Mouse (Mus musculus): Measurements from ENCODE around the gene Mrtfb. TPM values are rescaled to one million over a fixed set of nuclear protein-coding genes. Genes with fewer than 3 reads are reported as not detected.

Gene Mrtfb
- polyA plus RNA-seq (2015; fragmentation: Nextera tagmentation; extraction: Ambion mirVana), result 23.0 and 26.2 TPM in 2 replicates

DNA sequence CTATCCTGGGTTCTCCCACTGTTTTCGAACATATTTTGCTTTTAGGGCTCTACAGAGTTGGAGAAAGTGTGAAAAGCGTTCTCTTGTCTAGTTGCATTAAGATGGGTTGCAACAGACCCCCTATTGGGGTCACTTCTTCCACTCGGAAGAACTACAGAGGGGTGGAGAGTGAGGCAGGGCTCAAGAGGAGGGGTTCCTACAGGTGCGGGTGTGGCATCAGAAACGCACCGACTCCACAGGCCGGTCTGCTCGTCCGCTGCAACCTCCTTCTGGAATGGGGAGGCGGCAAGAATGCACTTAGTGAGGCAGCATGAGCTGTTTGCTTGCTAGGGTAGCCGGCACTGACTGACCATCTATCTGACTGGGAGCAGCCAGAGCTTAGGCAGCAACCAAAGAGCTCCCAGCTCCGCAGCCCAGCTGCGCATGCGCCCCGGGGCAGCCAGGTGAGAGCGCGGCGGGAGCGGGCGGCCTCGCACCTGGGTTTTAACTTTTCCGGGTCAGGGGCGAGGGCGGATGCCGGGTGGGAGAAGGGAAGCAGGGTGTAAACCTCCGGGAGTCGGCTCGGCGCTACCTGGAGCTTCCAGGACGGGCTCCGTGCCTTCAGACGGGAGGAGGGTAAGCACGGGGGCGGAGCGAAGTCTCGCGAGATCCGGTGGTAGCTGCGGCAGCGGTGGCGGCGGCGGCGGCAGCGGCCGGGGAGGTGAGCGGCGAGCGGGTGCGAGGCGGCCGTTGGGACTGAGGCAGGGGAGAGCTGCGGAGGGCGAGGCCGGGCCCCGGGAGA, at the start of gene Mrtfb:
TSS of gene Mrtfb (plus strand) at position 627 of the 781 bp plus-strand sequence.
- 1% methylated on average over 52 of the region's 56 CpGs for WGBS
- peak; percentile 89 for ATAC-seq (ENCODE audit: insufficient number of reproducible peaks, low FRiP score, low TSS enrichment, low read depth)

DNA sequence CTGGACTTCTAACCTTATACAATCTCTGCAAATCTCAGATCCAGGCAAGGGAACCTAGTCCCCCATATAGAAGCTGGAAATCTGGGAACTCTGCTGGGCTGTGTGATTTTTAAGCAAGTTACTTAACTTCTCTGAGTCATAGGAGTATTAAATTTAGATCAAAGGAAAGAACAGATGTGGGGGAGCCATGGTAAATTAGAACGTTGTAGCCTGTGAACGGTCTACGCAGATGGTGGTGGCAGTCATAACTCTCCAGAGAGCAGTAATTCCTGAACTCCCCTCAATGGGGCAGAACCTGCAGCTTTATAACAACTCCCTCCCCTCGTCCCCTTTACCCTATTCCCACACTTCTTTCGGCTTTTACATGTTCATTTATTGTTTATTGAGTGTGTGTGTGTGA, 48.6 kb upstream of the Mrtfb start:
- Histone ChIP-seq H3K9me3 (replicated peaks) (no peaks in the 10 kb centered on the region), H3K36me3 (no peaks in the 10 kb centered on the region), H3K9ac (no peak overlapping the region), H3K4me1 (no peaks in the 10 kb centered on the region), H3K27ac (replicated peaks) (no peak overlapping the region), H3K4me2 (replicated peaks) (no peak overlapping the region), H3K4me3 (replicated peaks) (no peak overlapping the region), H3K27me3 (no peaks in the 10 kb centered on the region)
- 36% methylated on average over 5 of the region's 5 CpGs for WGBS
- ATAC-seq (ENCODE audit: insufficient number of reproducible peaks, low FRiP score, low TSS enrichment, low read depth), result no peak

More for the DNA sequence above, at the start of gene Mrtfb:
- Histone ChIP-seq H3K27ac (replicated peaks) (peak within 1 kb of the TSS; percentile 94), H3K4me3 (replicated peaks) (peak within 1 kb of the TSS; percentile 86), H3K4me1 (peaks cover 31% of the 10 kb centered on the region), H3K27me3 (no peaks in the 10 kb centered on the region), H3K4me2 (replicated peaks) (peak within 1 kb of the TSS; percentile 75), H3K9ac (peak within 1 kb of the TSS; percentile 91), H3K9me3 (replicated peaks) (no peaks in the 10 kb centered on the region), H3K36me3 (no peaks in the 10 kb centered on the region)

DNA sequence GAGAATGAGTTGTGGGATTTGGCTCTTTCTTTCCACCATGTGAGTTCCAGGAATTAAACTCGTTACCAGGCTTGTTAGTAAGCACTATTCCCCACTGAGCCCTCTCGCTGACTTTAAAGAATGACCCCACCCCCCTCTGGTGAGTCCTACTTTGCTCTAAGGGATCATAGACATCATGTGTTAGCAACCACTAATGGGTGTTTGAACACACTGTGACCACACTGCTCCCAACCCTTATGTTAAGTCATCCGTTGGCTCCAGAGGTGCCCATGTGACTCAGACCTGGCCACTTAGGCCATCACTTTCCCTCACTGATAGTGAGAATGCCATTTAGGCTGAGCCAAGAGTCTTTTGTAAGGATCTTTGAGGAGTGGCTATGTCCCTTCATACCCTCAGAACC, 48.2 kb upstream of the Mrtfb start:
- WGBS, result 27% methylated on average over 3 of the region's 3 CpGs

DNA sequence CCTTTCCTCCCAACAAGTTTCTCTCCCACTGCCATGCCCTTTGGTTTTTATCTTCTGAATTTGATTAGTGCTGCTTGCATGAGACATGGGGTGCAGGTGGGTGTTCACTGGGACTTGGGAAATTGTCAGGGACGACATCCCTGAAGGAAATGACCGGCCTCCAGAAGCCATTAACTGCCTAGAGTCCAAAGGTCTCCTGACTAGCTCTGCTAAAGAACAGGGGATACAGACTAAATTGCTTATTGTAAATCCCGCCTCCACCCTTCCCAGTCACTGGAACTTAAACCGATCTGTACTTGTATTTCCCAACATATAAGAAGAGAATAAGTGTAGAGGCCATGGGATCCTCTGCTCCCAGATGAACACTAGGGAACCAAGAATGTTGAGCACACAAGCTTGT, 43.5 kb upstream of the Mrtfb start:
- H3K9ac ChIP-seq, result no peak overlapping the region

More for the DNA sequence above, 48.2 kb upstream of the Mrtfb start:
- Histone ChIP-seq H3K4me1 (no peaks in the 10 kb centered on the region), H3K9me3 (replicated peaks) (no peaks in the 10 kb centered on the region), H3K4me2 (replicated peaks) (no peak overlapping the region), H3K9ac (no peak overlapping the region), H3K4me3 (replicated peaks) (no peak overlapping the region), H3K27ac (replicated peaks) (no peak overlapping the region), H3K36me3 (no peaks in the 10 kb centered on the region), H3K27me3 (no peaks in the 10 kb centered on the region)
- no peak for ATAC-seq (ENCODE audit: insufficient number of reproducible peaks, low FRiP score, low TSS enrichment, low read depth)

DNA sequence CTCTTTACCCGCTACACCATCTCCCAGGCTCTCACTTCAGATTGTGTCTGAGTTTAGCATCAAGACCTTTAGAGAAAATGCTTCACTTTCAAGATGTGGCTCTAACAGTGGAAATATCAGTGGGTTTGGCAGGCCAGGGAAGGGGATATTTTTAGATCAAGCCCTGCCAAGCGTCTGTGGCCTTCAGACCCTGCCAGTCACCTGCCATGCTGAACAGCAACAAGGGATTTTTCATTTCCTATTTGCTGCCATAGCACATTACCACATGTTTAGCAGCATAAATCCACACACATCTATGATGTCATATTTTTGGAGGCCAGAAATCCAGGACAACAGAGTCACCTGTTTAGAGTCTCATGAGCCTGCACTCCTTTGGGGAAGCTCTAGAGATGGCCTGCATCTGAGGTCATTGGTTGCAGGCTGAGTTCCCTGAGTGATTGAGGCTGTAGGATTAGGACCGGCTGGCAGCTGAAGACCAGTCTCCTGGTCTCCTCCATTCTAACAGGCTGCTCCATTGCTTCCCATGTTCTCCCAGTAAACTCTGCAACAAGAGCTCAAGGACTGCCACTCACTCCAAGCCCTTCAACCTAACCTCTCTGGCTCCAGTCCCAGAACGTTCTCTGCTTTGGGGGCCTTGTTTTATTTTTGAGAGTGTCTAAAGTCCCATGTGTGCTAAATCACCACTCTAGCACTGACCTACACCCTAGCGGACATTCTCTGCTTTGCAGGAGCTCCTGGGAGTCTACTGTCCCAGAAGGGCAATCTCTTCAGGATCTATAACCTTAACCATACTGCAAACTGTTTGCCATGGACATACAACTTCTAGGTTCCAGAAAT, 39.9 kb upstream of the Mrtfb start:
- Histone ChIP-seq H3K4me3 (replicated peaks) (no peak overlapping the region), H3K27me3 (no peaks in the 10 kb centered on the region), H3K36me3 (no peaks in the 10 kb centered on the region), H3K9me3 (replicated peaks) (no peaks in the 10 kb centered on the region), H3K4me2 (replicated peaks) (no peak overlapping the region), H3K9ac (no peak overlapping the region), H3K27ac (replicated peaks) (no peak overlapping the region), H3K4me1 (no peaks in the 10 kb centered on the region)
- ATAC-seq (ENCODE audit: insufficient number of reproducible peaks, low FRiP score, low TSS enrichment, low read depth), result no peak
- 65% methylated on average over 5 of the region's 5 CpGs for WGBS

More for the DNA sequence above, 43.5 kb upstream of the Mrtfb start:
- Histone ChIP-seq H3K4me1 (no peaks in the 10 kb centered on the region), H3K4me3 (replicated peaks) (no peak overlapping the region), H3K36me3 (no peaks in the 10 kb centered on the region), H3K9me3 (replicated peaks) (no peaks in the 10 kb centered on the region), H3K27ac (replicated peaks) (no peak overlapping the region), H3K4me2 (replicated peaks) (no peak overlapping the region), H3K27me3 (no peaks in the 10 kb centered on the region)
- 67% methylated on average over 4 of the region's 4 CpGs for WGBS
- ATAC-seq (ENCODE audit: insufficient number of reproducible peaks, low FRiP score, low TSS enrichment, low read depth), result no peak

DNA sequence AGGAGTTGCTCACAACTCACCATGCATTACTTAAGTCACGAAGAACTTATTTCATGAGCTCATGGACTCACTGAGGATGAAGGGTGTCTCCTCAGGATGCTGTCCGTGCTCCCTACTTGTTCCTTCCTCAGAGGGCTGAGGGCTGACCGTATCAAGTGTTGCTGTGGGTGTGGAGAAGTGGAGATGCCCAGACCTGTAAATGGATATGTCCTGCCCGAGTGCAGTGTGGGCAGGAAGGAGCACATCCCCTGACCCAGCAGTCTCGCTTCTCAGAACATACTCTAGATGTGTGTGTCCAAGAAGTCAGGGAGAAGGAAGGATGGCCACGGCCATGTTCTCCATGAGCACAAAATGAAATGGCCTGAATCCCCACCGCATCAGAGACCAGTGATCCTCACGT, 38.3 kb upstream of the Mrtfb start:
- Histone ChIP-seq H3K9me3 (replicated peaks) (no peaks in the 10 kb centered on the region), H3K36me3 (no peaks in the 10 kb centered on the region), H3K27ac (replicated peaks) (no peak overlapping the region), H3K4me3 (replicated peaks) (no peak overlapping the region), H3K4me2 (replicated peaks) (no peak overlapping the region), H3K4me1 (no peaks in the 10 kb centered on the region), H3K27me3 (no peaks in the 10 kb centered on the region), H3K9ac (no peak overlapping the region)
- 75% methylated on average over 8 of the region's 8 CpGs for WGBS
- no peak for ATAC-seq (ENCODE audit: insufficient number of reproducible peaks, low FRiP score, low TSS enrichment, low read depth)

DNA sequence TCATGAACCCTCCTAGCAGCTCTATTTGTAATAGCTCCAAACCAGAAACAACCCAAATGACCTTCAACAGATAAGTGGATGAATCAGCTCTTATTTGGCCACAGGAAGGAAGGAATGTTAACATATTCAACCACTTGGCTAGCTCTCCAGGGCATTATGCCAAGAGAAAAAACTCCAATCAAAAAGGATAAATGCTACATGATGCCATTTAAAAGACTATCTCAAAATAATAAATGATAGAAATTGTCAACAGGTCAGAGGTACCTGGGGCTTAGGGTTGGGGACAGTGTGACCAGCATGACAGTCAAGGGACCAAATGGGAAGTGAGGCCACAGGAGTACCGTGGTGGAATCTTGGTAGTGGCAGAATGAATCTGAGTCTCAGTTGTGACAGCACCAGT, 34.8 kb upstream of the Mrtfb start:
- Histone ChIP-seq H3K27ac (replicated peaks) (no peak overlapping the region), H3K4me1 (no peaks in the 10 kb centered on the region), H3K36me3 (no peaks in the 10 kb centered on the region), H3K4me2 (replicated peaks) (no peak overlapping the region), H3K9ac (no peak overlapping the region), H3K27me3 (no peaks in the 10 kb centered on the region), H3K9me3 (replicated peaks) (no peaks in the 10 kb centered on the region), H3K4me3 (replicated peaks) (no peak overlapping the region)
- no peak for ATAC-seq (ENCODE audit: insufficient number of reproducible peaks, low FRiP score, low TSS enrichment, low read depth)
- WGBS, result 93% methylated on average over 1 of the region's 1 CpGs

DNA sequence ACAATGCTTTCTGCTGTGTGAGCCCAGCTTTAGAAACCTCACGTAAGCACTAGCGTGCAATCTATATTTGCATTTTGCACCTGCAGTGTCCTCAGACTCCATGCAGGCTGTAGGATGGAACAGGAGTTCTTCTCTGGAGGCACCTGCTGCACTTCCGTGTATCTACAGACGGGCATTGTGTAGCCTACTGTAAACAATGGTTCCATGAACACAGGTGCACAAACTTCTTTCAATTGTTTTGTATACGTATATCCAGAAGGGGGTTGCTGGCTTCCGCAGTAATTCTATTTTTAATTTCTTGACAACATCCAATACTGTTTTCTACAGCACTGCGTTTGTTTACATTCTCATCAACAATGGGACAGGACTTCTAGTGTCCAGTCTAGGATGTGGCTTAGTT, 24.2 kb upstream of the Mrtfb start:
- no peak for ATAC-seq (ENCODE audit: insufficient number of reproducible peaks, low FRiP score, low TSS enrichment, low read depth)
- 79% methylated on average over 7 of the region's 7 CpGs for WGBS
- H3K4me2 ChIP-seq (replicated peaks), result no peak overlapping the region
- H3K27me3 ChIP-seq, result no peaks in the 10 kb centered on the region
- H3K9me3 ChIP-seq (replicated peaks), result no peaks in the 10 kb centered on the region
- no peaks in the 10 kb centered on the region for H3K36me3 ChIP-seq
- H3K4me1 ChIP-seq, result peaks cover 8% of the 10 kb centered on the region; the same call in 1 of the 2 replicates
- H3K27ac ChIP-seq (replicated peaks), result peak overlapping the region; percentile 74; the same call in 1 of the 2 replicates
- no peak overlapping the region for H3K4me3 ChIP-seq (replicated peaks)
- H3K9ac ChIP-seq, result no peak overlapping the region

DNA sequence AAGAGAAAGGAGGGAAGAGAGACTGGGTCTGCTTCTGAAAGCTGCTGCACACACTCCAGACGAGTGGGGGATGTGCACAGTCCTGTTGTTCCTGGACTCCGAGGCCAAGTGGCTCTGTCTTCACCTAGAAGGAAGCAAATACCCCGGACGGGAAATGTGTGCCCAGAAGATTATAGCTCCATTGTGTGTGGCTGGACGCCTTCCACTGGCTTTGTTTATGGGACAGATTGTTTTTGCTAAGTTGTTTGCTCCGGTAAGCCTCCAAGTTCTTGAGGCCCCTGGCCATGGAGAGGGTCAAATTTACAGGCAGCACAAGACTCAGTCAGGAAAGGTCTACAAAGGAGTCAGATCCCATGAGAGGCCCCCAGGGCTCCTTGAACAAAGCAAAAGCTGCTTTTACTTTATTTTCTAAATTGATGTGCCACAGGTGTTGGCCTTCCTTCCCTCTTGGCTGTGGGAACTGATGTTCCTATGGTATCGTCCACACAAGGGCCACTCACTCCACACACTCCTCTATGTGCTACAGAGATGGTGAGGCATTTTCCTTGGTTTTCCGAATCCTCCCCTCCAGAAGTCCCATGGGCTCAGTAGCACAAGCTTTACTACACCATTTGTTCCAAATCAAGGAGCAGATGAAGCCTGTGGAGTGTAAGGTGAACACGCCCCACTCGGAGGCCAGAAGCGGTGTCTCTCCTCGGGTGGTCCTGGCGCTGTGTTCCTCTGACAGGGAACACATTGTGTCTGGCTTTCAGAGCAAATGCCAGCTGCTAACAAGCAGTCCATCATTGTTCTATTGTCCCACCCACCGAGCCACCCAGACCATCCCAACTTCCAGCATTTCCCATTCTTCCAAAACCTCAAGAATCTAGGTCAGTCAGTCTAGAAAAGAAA, 23.1 kb upstream of the Mrtfb start:
- 41% methylated on average over 14 of the region's 14 CpGs for WGBS
- Histone ChIP-seq H3K9ac (no peak overlapping the region), H3K4me3 (replicated peaks) (no peak overlapping the region), H3K4me2 (replicated peaks) (no peak overlapping the region), H3K36me3 (no peaks in the 10 kb centered on the region), H3K27ac (replicated peaks) (peak overlapping the region; percentile 61), H3K4me1 (peaks cover 8% of the 10 kb centered on the region; the same call in 1 of the 2 replicates), H3K27me3 (no peaks in the 10 kb centered on the region), H3K9me3 (replicated peaks) (no peaks in the 10 kb centered on the region)
- peak; percentile 74 for ATAC-seq (ENCODE audit: insufficient number of reproducible peaks, low FRiP score, low TSS enrichment, low read depth)

DNA sequence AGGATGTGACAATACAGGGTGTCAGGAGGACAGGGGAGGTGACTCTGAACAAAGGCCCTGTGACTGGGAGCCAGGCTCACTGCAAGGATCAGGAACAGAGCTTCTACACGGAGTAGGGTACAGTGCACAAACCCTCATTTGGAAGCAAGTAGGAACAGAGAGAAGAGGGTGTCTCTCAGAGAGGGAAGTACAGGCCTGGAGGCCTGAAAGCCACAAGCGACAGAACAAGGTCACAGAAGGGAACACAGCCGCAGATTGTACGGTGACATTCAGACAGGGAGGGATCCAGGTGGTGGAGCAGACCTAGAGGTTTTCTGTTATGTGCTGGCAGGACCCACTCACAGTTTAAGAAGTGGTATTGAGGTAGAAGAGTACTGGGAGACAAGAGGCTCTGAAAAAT, 17.2 kb upstream of the Mrtfb start:
- no peak for ATAC-seq (ENCODE audit: insufficient number of reproducible peaks, low FRiP score, low TSS enrichment, low read depth)
- WGBS, result 79% methylated on average over 4 of the region's 4 CpGs
- Histone ChIP-seq H3K4me2 (replicated peaks) (no peak overlapping the region), H3K4me1 (peaks cover 10% of the 10 kb centered on the region; the same call in 1 of the 2 replicates), H3K4me3 (replicated peaks) (no peak overlapping the region), H3K27me3 (no peaks in the 10 kb centered on the region), H3K9ac (no peak overlapping the region), H3K36me3 (no peaks in the 10 kb centered on the region), H3K27ac (replicated peaks) (no peak overlapping the region), H3K9me3 (replicated peaks) (no peaks in the 10 kb centered on the region)

DNA sequence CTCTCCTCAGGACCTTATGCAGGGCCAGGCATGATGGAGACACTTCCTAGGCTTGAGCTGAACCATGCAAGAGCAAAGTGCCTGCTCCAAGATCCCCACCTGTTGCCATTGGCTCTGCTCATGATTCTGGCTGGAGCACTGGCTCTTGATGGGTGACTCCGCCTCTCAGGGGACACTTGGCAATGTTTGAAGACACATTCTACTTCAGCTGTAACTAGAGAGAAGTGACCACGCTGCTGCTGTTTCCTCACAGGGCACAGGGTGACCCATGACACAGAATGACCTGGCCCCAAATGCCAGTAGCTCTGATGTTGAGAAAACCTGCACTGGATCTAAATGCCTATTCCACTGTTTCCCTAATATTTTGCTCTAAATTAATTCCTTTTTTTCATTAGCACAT, 16.7 kb upstream of the Mrtfb start:
- Histone ChIP-seq H3K4me1 (peaks cover 10% of the 10 kb centered on the region; the same call in 1 of the 2 replicates), H3K9me3 (replicated peaks) (no peaks in the 10 kb centered on the region), H3K4me3 (replicated peaks) (no peak overlapping the region), H3K4me2 (replicated peaks) (no peak overlapping the region), H3K36me3 (no peaks in the 10 kb centered on the region), H3K9ac (no peak overlapping the region), H3K27ac (replicated peaks) (no peak overlapping the region), H3K27me3 (no peaks in the 10 kb centered on the region)
- ATAC-seq (ENCODE audit: insufficient number of reproducible peaks, low FRiP score, low TSS enrichment, low read depth), result no peak
- 81% methylated on average over 2 of the region's 2 CpGs for WGBS
